Mouse (Mus musculus) erythroblast, embryonic 14.5 days (primary cell): ENCODE data around the gene Dnah14.

Source experiments
- GATA1 ChIP-seq: IDR thresholded peaks from 2 replicates; pipeline ENCODE4 v1.6.1; 2012; ENCODE audit warnings: low read length, inconsistent platforms, mixed read lengths
- TAL1 ChIP-seq: IDR thresholded peaks from 3 replicates; pipeline ENCODE4 v1.6.1; 2012; ENCODE audit warnings: low read length, inconsistent platforms, mixed read lengths

DNA sequence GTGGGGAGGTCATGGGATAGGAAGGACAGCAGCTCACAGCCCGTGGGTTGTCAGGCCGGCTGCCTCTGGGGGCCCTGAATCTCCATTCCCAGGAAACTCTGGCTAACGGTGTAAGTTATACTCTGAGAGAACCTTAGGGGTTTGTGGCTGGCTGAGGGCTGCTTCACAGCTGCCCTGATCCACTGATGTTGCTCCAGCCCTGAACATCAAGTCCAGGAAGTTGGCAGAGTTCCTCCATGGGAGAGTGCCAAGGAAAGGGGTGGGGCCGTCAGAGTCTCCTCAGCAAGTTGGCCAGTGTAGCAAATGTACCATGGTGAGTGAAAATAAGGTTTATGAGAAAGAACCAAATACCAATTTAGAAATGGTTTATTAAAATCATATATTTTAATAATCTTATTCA lies 47.0 kb upstream of the Dnah14 start:
- TF ChIP-seq TAL1 = no peak
- no peak for TF ChIP-seq GATA1
